Mouse (Mus musculus): ENCODE results near the gene Flywch2.
"Not testable (repeated sequence)": the region's sequence is repeated elsewhere in the genome, so short reads cannot be mapped to it uniquely, and the experiment has no call there.

Gene Flywch2

GRCm38 (mm10) chr17:23790269-23791078, 4.6 kb upstream of the Flywch2 start, which contains the start of gene Srrm2:
TSS of gene Srrm2 (plus strand) at chr17:23790532.
- DNase-seq = peak; percentile 73 to 77

GRCm38 (mm10) chr17:23789749-23790268, 3.9 kb upstream of the Flywch2 start:
- DNase-seq = no peak

GRCm38 (mm10) chr17:23788973-23789372, 3.1 kb upstream of the Flywch2 start:
- no peak for DNase-seq

- peak in 1 of 2 experiments; percentile 15 for DNase-seq
Measured at GRCm38 (mm10) chr17:23786510-23786931, 640 bp upstream of the Flywch2 start.

GRCm38 (mm10) chr17:23783352-23783751, 2.5 kb downstream of the Flywch2 start:
- no peak for DNase-seq

- DNase-seq = no peak
Measured at GRCm38 (mm10) chr17:23778447-23778846, 7.4 kb downstream of the Flywch2 start.

- no peak for DNase-seq
Measured at GRCm38 (mm10) chr17:23777141-23777540, 8.7 kb downstream of the Flywch2 start.

GRCm38 (mm10) chr17:23776216-23776615, 9.7 kb downstream of the Flywch2 start:
- DNase-seq = no peak

GRCm38 (mm10) chr17:23774090-23774489, 11.8 kb downstream of the Flywch2 start:
- peak; percentile 86 to 89 for DNase-seq

GRCm38 (mm10) chr17:23773676-23774075, 12.2 kb downstream of the Flywch2 start:
- no peak for DNase-seq

GRCm38 (mm10) chr17:23772219-23772556, 13.7 kb downstream of the Flywch2 start:
- DNase-seq = not testable (repeated sequence)

- peak; percentile 98 for DNase-seq
Measured at GRCm38 (mm10) chr17:23771284-23772218, 14.3 kb downstream of the Flywch2 start, which contains the start of gene Flywch1. TSS of gene Flywch1 (minus strand) at chr17:23771602.

GRCm38 (mm10) chr17:23770896-23771283, 15.0 kb downstream of the Flywch2 start:
- no peak for DNase-seq

GRCm38 (mm10) chr17:23770493-23770892, 15.4 kb downstream of the Flywch2 start:
- DNase-seq = no peak

- no peak for DNase-seq
Measured at GRCm38 (mm10) chr17:23762976-23763375, 22.9 kb downstream of the Flywch2 start.

- no peak for DNase-seq
Measured at GRCm38 (mm10) chr17:23761155-23761554, 24.7 kb downstream of the Flywch2 start.

- DNase-seq = no peak
Measured at GRCm38 (mm10) chr17:23760231-23760630, 25.6 kb downstream of the Flywch2 start.

- DNase-seq = no peak
Measured at GRCm38 (mm10) chr17:23758801-23759200, 27.1 kb downstream of the Flywch2 start.

GRCm38 (mm10) chr17:23757581-23757980, 28.3 kb downstream of the Flywch2 start:
- no peak for DNase-seq

GRCm38 (mm10) chr17:23755689-23756088, 30.2 kb downstream of the Flywch2 start:
- DNase-seq = peak in 1 of 2 experiments; percentile 30

GRCm38 (mm10) chr17:23749400-23750191, 36.3 kb downstream of the Flywch2 start:
- DNase-seq = no peak

- peak; percentile 72 to 82 for DNase-seq
Measured at GRCm38 (mm10) chr17:23748631-23749391, 37.1 kb downstream of the Flywch2 start.
